ENCODE assay signal across 10 mouse cellular contexts in genomic region chr11:87690054-87690740, GRCm38 (mm10). TPM values are rescaled to one million over a fixed set of nuclear protein-coding genes. Genes with fewer than 3 reads are reported as not detected.
A peak's percentile ranks its signal among the peaks of the same experiment; 100 is the strongest.
DNase-seq lines count a peak whose midpoint lies in the region; ATAC-seq lines count a peak whose summit lies in the region.
"Had no signal": no experiment of that assay in that cellular context is flagged by ENCODE, and none has a peak within 500 bp of the region (broad histone marks: within the 10 kb centered on the region; RNA-seq: fewer than 3 reads in every experiment).

No protein-coding gene starts in this region.

- intact Hi-C loops in heart, postnatal 10 days (cut with DNase I) = no loop called here
- intact Hi-C loops in left cerebral cortex, postnatal 10 days (cut with DNase I) = no loop called here

- no peak overlapping the region; the same call in 1 of the 2 replicates for H3K4me3 ChIP-seq in heart, embryonic 10.5 days
- H3K4me3 ChIP-seq in liver, embryonic 16.5 days (ENCODE audit: low read depth, low read length) = peak overlapping the region; percentile 46
- H3K4me3 ChIP-seq: hindbrain, embryonic 15.5 days had no signal

- no peaks in the 10 kb centered on the region for H3K9me3 ChIP-seq in heart, embryonic 10.5 days
- H3K9me3 ChIP-seq in liver, embryonic 16.5 days (replicated peaks; ENCODE audit: control insufficient read depth, low read length) = no peaks in the 10 kb centered on the region
- H3K9me3 ChIP-seq: hindbrain, embryonic 15.5 days had no signal

- H3K27ac ChIP-seq in heart, embryonic 10.5 days = peak overlapping the region; percentile 42
- peak overlapping the region; percentile 73 for H3K27ac ChIP-seq in liver, embryonic 16.5 days (ENCODE audit: low read length)

- DNase-seq in heart, embryonic 10.5 days (ENCODE audit: low spot score) = no peak
- no peak for DNase-seq in heart, postnatal 10 days
- DNase-seq in spleen, postnatal 36 days (ENCODE audit: low spot score in 2 of 2) = peak; percentile 20
- DNase-seq in spleen, adult 12 weeks (ENCODE audit: low spot score) = no peak
- no peak for DNase-seq in right cerebral cortex, postnatal 10 days (ENCODE audit: low spot score in 2 of 2)
- DNase-seq in layer of hippocampus, adult 9-11 months = no peak
- no peak for DNase-seq in left cerebral cortex, postnatal 10 days (ENCODE audit: extremely low spot score in 1 of 2, low spot score in 2 of 2)

- H3K36me3 ChIP-seq in heart, embryonic 10.5 days = no peaks in the 10 kb centered on the region
- no peaks in the 10 kb centered on the region for H3K36me3 ChIP-seq in liver, embryonic 16.5 days (ENCODE audit: control insufficient read depth, insufficient read depth)
- H3K36me3 ChIP-seq: hindbrain, embryonic 15.5 days had no signal

- peak; percentile 72 for ATAC-seq in liver, embryonic 16.5 days (ENCODE audit: low read depth)

- peaks cover 14% of the 10 kb centered on the region for H3K27me3 ChIP-seq in heart, embryonic 10.5 days (ENCODE audit: insufficient read depth, poor library complexity, severe bottlenecking)
- H3K27me3 ChIP-seq in liver, embryonic 16.5 days (ENCODE audit: control insufficient read depth, insufficient read depth, low read depth, low read length) = no peaks in the 10 kb centered on the region
- H3K27me3 ChIP-seq: hindbrain, embryonic 15.5 days had no signal

- peak overlapping the region; percentile 45 for H3K9ac ChIP-seq in liver, embryonic 16.5 days (ENCODE audit: low read depth, low read length)
- H3K9ac ChIP-seq: hindbrain, embryonic 15.5 days had no signal

- 61% methylated on average over 16 of the region's 16 CpGs for WGBS in heart, embryonic 10.5 days
- 21% methylated on average over 16 of the region's 16 CpGs for WGBS in liver, embryonic 16.5 days (ENCODE audit: insufficient replicate concordance)

- peak overlapping the region; percentile 58 for H3K4me2 ChIP-seq in liver, embryonic 16.5 days (ENCODE audit: low read depth, low read length)
- H3K4me2 ChIP-seq: hindbrain, embryonic 15.5 days had no signal

- H3K4me1 ChIP-seq in heart, embryonic 10.5 days = peaks cover 27% of the 10 kb centered on the region
- peaks cover 41% of the 10 kb centered on the region for H3K4me1 ChIP-seq in liver, embryonic 16.5 days (ENCODE audit: control insufficient read depth, low read depth, low read length)

RNA-seq across cellular contexts. Expression of gene Rnf43, which starts 27.7 kb away (rescaled TPM):
- 0.94 and 2.3 TPM in 2 replicates for polyA plus RNA-seq in heart, embryonic 10.5 days (2016; fragmentation: Nextera tagmentation; extraction: Ambion mirVana)
- total RNA-seq in heart, postnatal 10 days (2021) = under 1 TPM; 0.34 to 0.40 TPM
- polyA plus RNA-seq in liver, embryonic 16.5 days (2015; fragmentation: Nextera tagmentation; extraction: Ambion mirVana) = 4.8 and 5.8 TPM in 2 replicates
- 1 to 10 TPM; 2.3 to 3.2 TPM for total RNA-seq in left cerebral cortex, postnatal 10 days (2021)
- polyA plus RNA-seq: C2C12 had no signal

RNA-seq across cellular contexts. Expression of gene Supt4a, which starts 47.2 kb away (rescaled TPM):
- polyA plus RNA-seq in heart, embryonic 10.5 days (2016; fragmentation: Nextera tagmentation; extraction: Ambion mirVana) = 122 and 151 TPM in 2 replicates
- total RNA-seq in heart, postnatal 10 days (2021) = 10 to 100 TPM; 50.5 to 56.9 TPM
- 180 and 196 TPM in 2 replicates for polyA plus RNA-seq in liver, embryonic 16.5 days (2015; fragmentation: Nextera tagmentation; extraction: Ambion mirVana)
- total RNA-seq in left cerebral cortex, postnatal 10 days (2021) = 10 to 100 TPM; 48.5 to 57.1 TPM

Comparison
In these comparisons a context has a peak if more than half of its experiments do, and no peak if none do; other contexts are left out.
1. DNase-seq: peak in spleen, postnatal 36 days (2 of 2); none in heart, embryonic 10.5 days (single experiment), heart, postnatal 10 days (0 of 2), spleen, adult 12 weeks (single experiment), right cerebral cortex, postnatal 10 days (0 of 2), layer of hippocampus, adult 9-11 months (single experiment) and left cerebral cortex, postnatal 10 days (0 of 2).